Mouse (Mus musculus) heart, postnatal 36 days (tissue): ENCODE measurements around the gene Pitx1. TPM values are rescaled to one million over a fixed set of nuclear protein-coding genes. Genes with fewer than 3 reads are reported as not detected.

Experiments used
- DNase-seq, 2 experiments: peaks; one replicate each; pipeline ENCODE4 v3.0.0; 2021 to 2022
- intact Hi-C: fragments of 180-260 bp; cut with DNase I; formaldehyde crosslinking; loops from one replicate; pipeline ENCODE4 v1.15.1; 2025
- total RNA-seq, 2 experiments: library from RNA; stranded (reverse); gene quantifications; 2 replicates each; pipeline ENCODE4 v1.2.3; 2021

Pitx1 gene
- total RNA-seq, 2 experiments from 2014 or later, result not detected

- no peak for DNase-seq
- intact Hi-C loops, result no loop called here
Observed at GRCm38 (mm10) chr13:55831722-55832160, 4.3 kb downstream of the Pitx1 start.

GRCm38 (mm10) chr13:55830833-55831721 lies 4.9 kb downstream of the Pitx1 start:
- no peak for DNase-seq
- intact Hi-C loops, result no loop called here

- peak; percentile 17 to 32 for DNase-seq
- intact Hi-C loops, result no loop called here
Observed at GRCm38 (mm10) chr13:55830081-55830832, 5.7 kb downstream of the Pitx1 start.

- intact Hi-C loops, result no loop called here
- DNase-seq, result peak in 1 of 2 experiments; percentile 31
Observed at GRCm38 (mm10) chr13:55829018-55829655, 6.9 kb downstream of the Pitx1 start.

GRCm38 (mm10) chr13:55828141-55829017 lies 7.6 kb downstream of the Pitx1 start:
- DNase-seq, result peak; percentile 18 to 33
- intact Hi-C loops, result no loop called here

- intact Hi-C loops, result no loop called here
- peak in 1 of 2 experiments; percentile 13 for DNase-seq
Observed at GRCm38 (mm10) chr13:55827679-55828140, 8.3 kb downstream of the Pitx1 start.

- DNase-seq, result peak in 1 of 2 experiments; percentile 31
- intact Hi-C loops, result no loop called here
Observed at GRCm38 (mm10) chr13:55826796-55827678, 9.0 kb downstream of the Pitx1 start.

- peak; percentile 23 to 42 for DNase-seq
- intact Hi-C loops, result no loop called here
Observed at GRCm38 (mm10) chr13:55826008-55826671, 9.9 kb downstream of the Pitx1 start.

GRCm38 (mm10) chr13:55825245-55825681 lies 10.7 kb downstream of the Pitx1 start:
- peak in 1 of 2 experiments; percentile 18 for DNase-seq
- intact Hi-C loops, result no loop called here

- intact Hi-C loops, result no loop called here
- no peak for DNase-seq
Observed at GRCm38 (mm10) chr13:55824151-55824945, 11.6 kb downstream of the Pitx1 start.

- DNase-seq, result no peak
- intact Hi-C loops, result no loop called here
Observed at GRCm38 (mm10) chr13:55822499-55822898, 13.5 kb downstream of the Pitx1 start.

- intact Hi-C loops, result no loop called here
- DNase-seq, result no peak
Observed at GRCm38 (mm10) chr13:55814834-55815233, 21.2 kb downstream of the Pitx1 start.

- intact Hi-C loops, result no loop called here
- DNase-seq, result no peak
Observed at GRCm38 (mm10) chr13:55813490-55814016, 22.4 kb downstream of the Pitx1 start.

- intact Hi-C loops, result no loop called here
Observed at GRCm38 (mm10) chr13:55810947-55811346, 25.0 kb downstream of the Pitx1 start.

GRCm38 (mm10) chr13:55809707-55810106 lies 26.3 kb downstream of the Pitx1 start:
- intact Hi-C loops, result no loop called here
- no peak for DNase-seq

More at GRCm38 (mm10) chr13:55810947-55811346, 25.0 kb downstream of the Pitx1 start:
- no peak for DNase-seq

- no peak for DNase-seq
- intact Hi-C loops, result no loop called here
Observed at GRCm38 (mm10) chr13:55809041-55809623, 26.9 kb downstream of the Pitx1 start.

- intact Hi-C loops, result no loop called here
- no peak for DNase-seq
Observed at GRCm38 (mm10) chr13:55803973-55804372, 32.0 kb downstream of the Pitx1 start.
